Mouse (Mus musculus): ENCODE results near the gene Hsp90aa1. TPM values are rescaled to one million over a fixed set of nuclear protein-coding genes. Genes with fewer than 3 reads are reported as not detected.

The Hsp90aa1 gene
- polyA plus RNA-seq, 1 experiment from 2014 or later, result 1,236 TPM

GRCm38 (mm10) chr12:110681191-110681590 is 21.3 kb downstream of the Hsp90aa1 start:
- Histone ChIP-seq H3K27ac (replicated peaks) (no peak overlapping the region), H3K4me1 (0 out of 2 replicates have a peak, but pooled peaks cover 2% of the 10 kb centered on the region), H3K27me3 (no peaks in the 10 kb centered on the region), H3K9ac (replicated peaks) (no peak overlapping the region), H3K36me3 (peaks cover 7% of the 10 kb centered on the region; the same call in 1 of the 2 replicates), H3K9me3 (no peaks in the 10 kb centered on the region), H3K4me3 (no peak overlapping the region), H3K4me2 (replicated peaks) (no peak overlapping the region)
- no peak for ATAC-seq (ENCODE audit: low FRiP score, low read depth)
- 65% methylated on average over 7 of the region's 7 CpGs for WGBS

DNA sequence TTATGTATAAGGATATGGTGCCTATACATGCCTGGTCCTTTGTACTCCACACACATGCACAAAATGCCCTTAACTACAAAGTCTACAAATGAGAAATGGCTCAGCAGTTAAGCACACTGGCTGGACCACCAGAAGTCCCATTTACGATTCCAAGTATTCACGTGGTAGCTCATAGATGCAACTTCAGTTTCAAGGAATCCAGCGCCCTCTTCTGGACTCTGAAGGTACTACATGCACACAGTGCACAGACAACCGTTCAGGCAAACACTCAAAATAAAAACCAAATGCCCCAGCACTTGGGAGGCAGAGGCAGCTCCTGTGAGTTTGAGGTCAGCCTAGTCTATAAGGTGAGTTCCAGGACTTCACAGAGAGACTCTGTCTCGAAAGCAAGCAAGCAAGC is 28.3 kb downstream of the Hsp90aa1 start:
- Histone ChIP-seq H3K9ac (replicated peaks) (no peak overlapping the region), H3K36me3 (peaks cover 16% of the 10 kb centered on the region), H3K27me3 (no peaks in the 10 kb centered on the region), H3K9me3 (no peaks in the 10 kb centered on the region), H3K27ac (replicated peaks) (no peak overlapping the region), H3K4me3 (no peak overlapping the region), H3K4me1 (no peaks in the 10 kb centered on the region), H3K4me2 (replicated peaks) (no peak overlapping the region)
- ATAC-seq (ENCODE audit: low FRiP score, low read depth), result no peak
- WGBS, result 57% methylated on average over 5 of the region's 5 CpGs

GRCm38 (mm10) chr12:110667466-110668077 is 35.0 kb downstream of the Hsp90aa1 start:
- peaks cover 83% of the 10 kb centered on the region for H3K36me3 ChIP-seq
- no peaks in the 10 kb centered on the region for H3K4me1 ChIP-seq
- no peak overlapping the region for H3K9ac ChIP-seq (replicated peaks)
- H3K4me3 ChIP-seq, result no peak overlapping the region
- no peak for ATAC-seq (ENCODE audit: low FRiP score, low read depth)
- no peaks in the 10 kb centered on the region for H3K27me3 ChIP-seq
- no peak overlapping the region for H3K4me2 ChIP-seq (replicated peaks)
- H3K9me3 ChIP-seq, result no peaks in the 10 kb centered on the region
- 90% methylated on average over 13 of the region's 13 CpGs for whole genome bisulfite sequencing
- no peak overlapping the region for H3K27ac ChIP-seq (replicated peaks)

- Histone ChIP-seq H3K4me1 (no peaks in the 10 kb centered on the region), H3K27me3 (no peaks in the 10 kb centered on the region), H3K9ac (replicated peaks) (no peak overlapping the region), H3K4me2 (replicated peaks) (no peak overlapping the region), H3K9me3 (no peaks in the 10 kb centered on the region), H3K4me3 (no peak overlapping the region), H3K27ac (replicated peaks) (no peak overlapping the region), H3K36me3 (peaks cover 99% of the 10 kb centered on the region)
- 96% methylated on average over 14 of the region's 14 CpGs for WGBS
- no peak for ATAC-seq (ENCODE audit: low FRiP score, low read depth)
Observed at GRCm38 (mm10) chr12:110661746-110662145, 40.8 kb downstream of the Hsp90aa1 start.

DNA sequence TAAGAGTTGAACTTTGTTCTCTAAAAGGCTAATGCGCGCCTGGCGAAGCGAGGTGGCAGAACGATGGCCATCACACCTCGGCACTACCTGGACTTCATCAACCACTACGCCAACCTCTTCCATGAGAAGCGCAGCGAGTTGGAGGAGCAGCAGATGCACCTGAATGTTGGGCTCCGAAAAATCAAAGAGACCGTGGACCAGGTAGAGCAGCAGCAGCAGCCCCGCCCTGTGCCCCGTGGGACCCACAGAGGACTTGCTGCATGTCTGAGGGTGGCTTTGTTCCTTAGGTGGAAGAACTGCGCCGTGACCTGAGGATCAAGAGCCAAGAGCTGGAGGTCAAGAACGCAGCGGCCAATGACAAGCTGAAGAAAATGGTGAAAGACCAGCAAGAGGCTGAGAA is 51.1 kb downstream of the Hsp90aa1 start:
- no peak for ATAC-seq (ENCODE audit: low FRiP score, low read depth)
- 99% methylated on average over 17 of the region's 17 CpGs for WGBS
- H3K9me3 ChIP-seq, result no peaks in the 10 kb centered on the region

DNA sequence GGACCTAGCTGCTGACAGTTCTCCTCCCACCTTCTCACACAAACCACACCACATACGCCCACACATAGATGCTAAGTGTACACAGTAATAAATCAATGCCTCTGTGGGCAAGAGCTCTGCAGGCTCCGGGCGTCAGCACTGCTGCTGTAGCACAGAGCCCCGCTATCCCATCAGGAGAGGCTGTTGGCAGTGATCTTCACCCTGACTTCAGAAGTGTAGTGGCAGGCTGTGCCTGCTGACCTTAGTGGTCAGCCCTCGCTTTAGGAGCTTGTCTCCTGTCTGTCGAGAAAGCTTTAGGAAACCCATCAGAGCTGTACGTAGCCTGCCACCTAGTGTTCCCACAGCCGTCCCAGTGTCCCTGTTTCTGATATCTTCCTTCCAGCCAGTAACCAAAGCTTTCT is 52.3 kb downstream of the Hsp90aa1 start:
- WGBS, result 88% methylated on average over 8 of the region's 8 CpGs
- no peak for ATAC-seq (ENCODE audit: low FRiP score, low read depth)
- Histone ChIP-seq H3K4me2 (replicated peaks) (no peak overlapping the region), H3K27ac (replicated peaks) (no peak overlapping the region), H3K27me3 (no peaks in the 10 kb centered on the region), H3K9me3 (no peaks in the 10 kb centered on the region), H3K36me3 (peaks cover 97% of the 10 kb centered on the region), H3K4me3 (no peak overlapping the region), H3K4me1 (no peaks in the 10 kb centered on the region), H3K9ac (replicated peaks) (no peak overlapping the region)

More for the DNA sequence above, 51.1 kb downstream of the Hsp90aa1 start:
- no peaks in the 10 kb centered on the region for H3K27me3 ChIP-seq
- H3K4me1 ChIP-seq, result no peaks in the 10 kb centered on the region
- H3K4me2 ChIP-seq (replicated peaks), result no peak overlapping the region
- H3K4me3 ChIP-seq, result no peak overlapping the region
- H3K9ac ChIP-seq (replicated peaks), result no peak overlapping the region
- H3K27ac ChIP-seq (replicated peaks), result no peak overlapping the region
- peaks cover 97% of the 10 kb centered on the region for H3K36me3 ChIP-seq

Small RNAs within 50 kb of the gene (microRNA-seq; reads per million reads assigned to microRNA genes)
- gene Gm27299, result not detected

Other genes starting within 250 kb of the Hsp90aa1 start
- 94.7 and 99.4 TPM in 2 replicates for gene Dync1h1, start 101.3 kb downstream of the Hsp90aa1 start, polyA plus RNA-seq (2016; fragmentation: Nextera tagmentation; extraction: Ambion mirVana)
- gene 1700001K19Rik, start 20.1 kb downstream of the Hsp90aa1 start, polyA plus RNA-seq (2016; fragmentation: Nextera tagmentation; extraction: Ambion mirVana), result not detected in 2 replicates
- 32.1 and 32.6 TPM in 2 replicates for gene Wdr20, start 35.2 kb upstream of the Hsp90aa1 start, polyA plus RNA-seq (2016; fragmentation: Nextera tagmentation; extraction: Ambion mirVana)
- 11.1 and 13.2 TPM in 2 replicates for gene Mok, start 138.2 kb upstream of the Hsp90aa1 start, polyA plus RNA-seq (2016; fragmentation: Nextera tagmentation; extraction: Ambion mirVana)
- gene Zfp839, start 147.5 kb upstream of the Hsp90aa1 start, polyA plus RNA-seq (2016; fragmentation: Nextera tagmentation; extraction: Ambion mirVana), result 3.9 and 5.1 TPM in 2 replicates
- 58.5 and 72.6 TPM in 2 replicates for gene Cinp, start 186.4 kb upstream of the Hsp90aa1 start, polyA plus RNA-seq (2016; fragmentation: Nextera tagmentation; extraction: Ambion mirVana)
- 7.5 and 8.4 TPM in 2 replicates for gene Tecpr2, start 186.5 kb upstream of the Hsp90aa1 start, polyA plus RNA-seq (2016; fragmentation: Nextera tagmentation; extraction: Ambion mirVana)

Measured in midbrain, embryonic 12.5 days (tissue).